Mouse (Mus musculus) left cerebral cortex, adult 2 months (tissue): Measurements from ENCODE around the gene Cirbp. TPM values are rescaled to one million over a fixed set of nuclear protein-coding genes. Genes with fewer than 3 reads are reported as not detected.
A peak's percentile ranks its signal among the peaks of the same experiment; 100 is the strongest.

Experiments used
- DNase-seq, 2 experiments: peaks; one replicate each; pipeline ENCODE4 v3.0.0; 2021 to 2022; ENCODE audit warnings: low spot score in 2 of 2, mixed read lengths in 1 of 2; ENCODE audit errors: extremely low spot score in 1 of 2
- H3K27ac ChIP-seq: fragments of 200-600 bp; 2 replicates; pipeline ENCODE4 v1.8.1; 2022
- H3K4me3 ChIP-seq: fragments of 200-600 bp; 2 replicates; pipeline ENCODE4 v1.8.1; 2022
- CTCF ChIP-seq: fragments of 200-600 bp; IDR thresholded peaks from 2 replicates; pipeline ENCODE4 v1.8.1; 2022; ENCODE audit warnings: antibody characterized with exemption, mild to moderate bottlenecking, moderate library complexity
- intact Hi-C: fragments of 180-260 bp; cut with DNase I; formaldehyde crosslinking; loops from one replicate; pipeline ENCODE4 v1.15.1; 2025
- total RNA-seq, 2 experiments: library from RNA; stranded (reverse); gene quantifications; 2 replicates each; pipeline ENCODE4 v1.2.3; 2021

Gene Cirbp
- total RNA-seq, 2 experiments from 2014 or later: 75.8 to 93.0 TPM

- DNase-seq: peak; percentile 60 to 65
- no peak for TF ChIP-seq CTCF
- H3K27ac ChIP-seq: peak overlapping the region; percentile 42
- H3K4me3 ChIP-seq: no peak overlapping the region
- intact Hi-C loops: no loop called here
Observed at GRCm38 (mm10) chr10:80131316-80131951, 34.4 kb upstream of the Cirbp start.

GRCm38 (mm10) chr10:80131952-80132350, 33.8 kb upstream of the Cirbp start:
- DNase-seq: peak in 1 of 2 experiments; percentile 55
- no peak for TF ChIP-seq CTCF
- intact Hi-C loops: no loop called here
- Histone ChIP-seq H3K4me3 (no peak overlapping the region), H3K27ac (peak overlapping the region; percentile 42)

- H3K4me3 ChIP-seq: no peak overlapping the region
- peak overlapping the region; percentile 44 for H3K27ac ChIP-seq
- DNase-seq: no peak
- intact Hi-C loops: no loop called here
- no peak; the same call in 1 of the 2 replicates for TF ChIP-seq CTCF
Observed at GRCm38 (mm10) chr10:80133226-80133849, 32.4 kb upstream of the Cirbp start.

- Histone ChIP-seq H3K4me3 (no peak overlapping the region), H3K27ac (no peak overlapping the region)
- TF ChIP-seq CTCF: no peak
- no peak for DNase-seq
- intact Hi-C loops: no loop called here
Observed at GRCm38 (mm10) chr10:80134421-80134820, 31.4 kb upstream of the Cirbp start.

- no peak for TF ChIP-seq CTCF
- H3K4me3 ChIP-seq: no peak overlapping the region
- intact Hi-C loops: no loop called here
- no peak overlapping the region for H3K27ac ChIP-seq
- no peak for DNase-seq
Observed at GRCm38 (mm10) chr10:80135161-80135560, 30.6 kb upstream of the Cirbp start.

GRCm38 (mm10) chr10:80135641-80136040, 30.1 kb upstream of the Cirbp start:
- no peak for TF ChIP-seq CTCF
- no peak overlapping the region for H3K27ac ChIP-seq

GRCm38 (mm10) chr10:80136179-80136951, 29.4 kb upstream of the Cirbp start:
- intact Hi-C loops: no loop called here
- TF ChIP-seq CTCF: no peak
- no peak for DNase-seq
- peak overlapping the region; percentile 52 for H3K4me3 ChIP-seq
- peak overlapping the region; percentile 93 for H3K27ac ChIP-seq

More at GRCm38 (mm10) chr10:80135641-80136040, 30.1 kb upstream of the Cirbp start:
- no peak for DNase-seq
- intact Hi-C loops: no loop called here
- H3K4me3 ChIP-seq: no peak overlapping the region

- peak; percentile 70 to 74 for DNase-seq
- TF ChIP-seq CTCF: no peak
- intact Hi-C loops: no loop called here
- H3K4me3 ChIP-seq: peak overlapping the region; percentile 52
- H3K27ac ChIP-seq: peak overlapping the region; percentile 93
Observed at GRCm38 (mm10) chr10:80136952-80137625, 28.7 kb upstream of the Cirbp start.

GRCm38 (mm10) chr10:80137626-80138552, 27.9 kb upstream of the Cirbp start:
- DNase-seq: peak; percentile 58 to 62
- Histone ChIP-seq H3K27ac (peak overlapping the region; percentile 99), H3K4me3 (peak overlapping the region; percentile 73)
- no peak for TF ChIP-seq CTCF
- intact Hi-C loops: no loop called here

- Histone ChIP-seq H3K27ac (peak within 1 kb of the TSS; percentile 99), H3K4me3 (peak within 1 kb of the TSS; percentile 73)
- no peak for TF ChIP-seq CTCF
- peak; percentile 84 for DNase-seq
- intact Hi-C loops: loop anchor here (1.0 kb wide), 1 partner anchor 21 kb away; no protein-coding TSS in a partner anchor
Observed at GRCm38 (mm10) chr10:80138553-80139438, 27.0 kb upstream of the Cirbp start, which contains the start of gene Atp5d. Gene Atp5d (plus strand): TSS chr10:80138632.
